ENCODE assay signal across 9 mouse cellular contexts in the genomic region with DNA sequence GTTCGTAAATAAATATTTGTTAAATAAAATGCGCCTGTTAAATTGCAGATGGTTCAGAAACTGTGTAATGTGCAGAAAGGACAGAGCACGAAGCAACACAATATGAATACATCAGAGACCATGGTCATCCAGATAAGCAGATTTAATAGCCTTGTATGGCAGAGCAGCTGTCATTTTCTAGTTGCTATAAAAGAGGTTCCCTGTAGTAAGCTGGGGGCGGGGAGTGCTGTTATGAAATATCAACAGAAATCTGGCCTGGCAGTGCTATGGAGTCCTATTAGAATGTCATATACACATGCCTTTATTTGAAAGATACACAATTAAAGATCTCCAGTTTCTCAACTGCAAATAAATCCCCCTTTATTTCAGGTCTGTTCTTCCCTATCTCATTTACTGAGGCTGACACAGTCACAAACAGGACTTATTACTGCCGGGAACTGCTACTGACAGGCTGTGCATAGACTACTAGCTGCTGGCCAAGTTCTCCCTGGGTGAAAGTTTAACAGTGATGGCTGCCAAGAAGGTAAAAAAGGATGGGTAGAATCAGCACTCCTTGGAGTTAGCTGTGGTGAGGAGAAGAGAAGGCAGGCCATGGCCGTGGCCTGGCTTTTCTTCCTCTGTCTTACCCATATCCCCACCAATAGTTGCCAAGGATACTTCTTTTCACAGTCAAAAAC.
DNase-seq lines count a peak whose midpoint lies in the region; ATAC-seq lines count a peak whose summit lies in the region.
"Had no signal": no experiment of that assay in that cellular context is flagged by ENCODE, and none has a peak within 500 bp of the region (broad histone marks: within the 10 kb centered on the region; RNA-seq: fewer than 3 reads in every experiment).

No protein-coding gene starts in this region.

- no peak overlapping the region for H3K4me3 ChIP-seq in forebrain, embryonic 15.5 days
- H3K4me3 ChIP-seq in forebrain, embryonic 13.5 days = no peak overlapping the region
- no peak overlapping the region for H3K4me3 ChIP-seq in neural tube, embryonic 12.5 days
- H3K4me3 ChIP-seq in neural tube, embryonic 14.5 days (ENCODE audit: low read depth, low read length) = no peak overlapping the region

- H3K27me3 ChIP-seq in forebrain, embryonic 15.5 days = no peaks in the 10 kb centered on the region
- H3K27me3 ChIP-seq in forebrain, embryonic 13.5 days = no peaks in the 10 kb centered on the region
- H3K27me3 ChIP-seq in neural tube, embryonic 12.5 days (replicated peaks) = no peaks in the 10 kb centered on the region
- H3K27me3 ChIP-seq in neural tube, embryonic 14.5 days (ENCODE audit: control insufficient read depth, insufficient read depth, low read length) = no peaks in the 10 kb centered on the region

- ATAC-seq in forebrain, embryonic 15.5 days (replicated peaks) = peak; percentile 35; the same call in 1 of the 2 replicates
- no peak for ATAC-seq in forebrain, embryonic 13.5 days
- ATAC-seq in neural tube, embryonic 12.5 days (ENCODE audit: low FRiP score, low read depth) = 0 out of 2 replicates have a peak, but pooled peaks have one; percentile 3
- peak; percentile 63; the same call in 1 of the 2 replicates for ATAC-seq in neural tube, embryonic 14.5 days (ENCODE audit: low read depth)

- H3K36me3 ChIP-seq in forebrain, embryonic 15.5 days = no peaks in the 10 kb centered on the region
- no peaks in the 10 kb centered on the region for H3K36me3 ChIP-seq in forebrain, embryonic 13.5 days (ENCODE audit: poor library complexity, severe bottlenecking)
- no peaks in the 10 kb centered on the region for H3K36me3 ChIP-seq in neural tube, embryonic 12.5 days
- no peaks in the 10 kb centered on the region for H3K36me3 ChIP-seq in neural tube, embryonic 14.5 days (ENCODE audit: control insufficient read depth, insufficient read depth, low read length)

- H3K4me2 ChIP-seq in forebrain, embryonic 15.5 days (replicated peaks) = no peak overlapping the region
- H3K4me2 ChIP-seq in forebrain, embryonic 13.5 days = no peak overlapping the region
- no peak overlapping the region for H3K4me2 ChIP-seq in neural tube, embryonic 12.5 days (replicated peaks)
- H3K4me2 ChIP-seq in neural tube, embryonic 14.5 days (ENCODE audit: low read depth, low read length) = no peak overlapping the region

- no peaks in the 10 kb centered on the region for H3K9me3 ChIP-seq in forebrain, embryonic 15.5 days
- no peaks in the 10 kb centered on the region for H3K9me3 ChIP-seq in forebrain, embryonic 13.5 days (replicated peaks)
- H3K9me3 ChIP-seq in neural tube, embryonic 12.5 days = no peaks in the 10 kb centered on the region
- no peaks in the 10 kb centered on the region for H3K9me3 ChIP-seq in neural tube, embryonic 14.5 days (ENCODE audit: control insufficient read depth, low read length)

- H3K4me1 ChIP-seq in forebrain, embryonic 15.5 days = no peaks in the 10 kb centered on the region
- no peaks in the 10 kb centered on the region for H3K4me1 ChIP-seq in forebrain, embryonic 13.5 days
- no peaks in the 10 kb centered on the region; the same call in 1 of the 2 replicates for H3K4me1 ChIP-seq in neural tube, embryonic 12.5 days
- H3K4me1 ChIP-seq in neural tube, embryonic 14.5 days (ENCODE audit: control insufficient read depth, insufficient read depth, low read length) = peaks cover 4% of the 10 kb centered on the region; the same call in 1 of the 2 replicates

- no peak overlapping the region for H3K9ac ChIP-seq in forebrain, embryonic 15.5 days (replicated peaks)
- H3K9ac ChIP-seq in forebrain, embryonic 13.5 days = no peak overlapping the region
- no peak overlapping the region for H3K9ac ChIP-seq in neural tube, embryonic 12.5 days
- H3K9ac ChIP-seq in neural tube, embryonic 14.5 days (replicated peaks; ENCODE audit: low read depth, low read length) = no peak overlapping the region

- H3K27ac ChIP-seq in forebrain, embryonic 15.5 days (replicated peaks) = no peak overlapping the region
- H3K27ac ChIP-seq in forebrain, embryonic 13.5 days = no peak overlapping the region
- H3K27ac ChIP-seq in neural tube, embryonic 12.5 days = no peak overlapping the region
- H3K27ac ChIP-seq in neural tube, embryonic 14.5 days (ENCODE audit: low read depth, low read length) = no peak overlapping the region

- peak; percentile 7 for DNase-seq in kidney, adult 9 months
- no peak for DNase-seq in kidney, postnatal 10 days
- DNase-seq in neural tube, embryonic 10.5 days (ENCODE audit: extremely low spot score, low spot score) = no peak
- no peak for DNase-seq in spleen, adult 12 weeks (ENCODE audit: low spot score)
- DNase-seq: cerebellum, adult 11 months had no signal

- 73% methylated on average over 6 of the region's 6 CpGs for WGBS in forebrain, embryonic 15.5 days
- WGBS in forebrain, embryonic 13.5 days = 86% methylated on average over 6 of the region's 6 CpGs
- 83% methylated on average over 6 of the region's 6 CpGs for WGBS in neural tube, embryonic 12.5 days
- WGBS in neural tube, embryonic 14.5 days = 67% methylated on average over 6 of the region's 6 CpGs
